Mouse (Mus musculus) small intestine, adult 2 months (tissue): Measurements from ENCODE around the gene 4921539E11Rik.

Experiments
- CTCF ChIP-seq: fragments of 200-500 bp; IDR thresholded peaks from 2 replicates; pipeline ENCODE4 v1.5.1; 2012; ENCODE audit warnings: low read depth, mild to moderate bottlenecking, control low read depth, inconsistent platforms, low read length, moderate library complexity, mixed read lengths; ENCODE audit not compliant: insufficient replicate concordance, insufficient read length; ENCODE audit errors: extremely low read depth
- POLR2A ChIP-seq: fragments of 200-500 bp; IDR thresholded peaks from 2 replicates; pipeline ENCODE4 v1.6.1; 2012; ENCODE audit warnings: low read depth, mild to moderate bottlenecking, control low read depth, inconsistent platforms, low read length, moderate library complexity

DNA sequence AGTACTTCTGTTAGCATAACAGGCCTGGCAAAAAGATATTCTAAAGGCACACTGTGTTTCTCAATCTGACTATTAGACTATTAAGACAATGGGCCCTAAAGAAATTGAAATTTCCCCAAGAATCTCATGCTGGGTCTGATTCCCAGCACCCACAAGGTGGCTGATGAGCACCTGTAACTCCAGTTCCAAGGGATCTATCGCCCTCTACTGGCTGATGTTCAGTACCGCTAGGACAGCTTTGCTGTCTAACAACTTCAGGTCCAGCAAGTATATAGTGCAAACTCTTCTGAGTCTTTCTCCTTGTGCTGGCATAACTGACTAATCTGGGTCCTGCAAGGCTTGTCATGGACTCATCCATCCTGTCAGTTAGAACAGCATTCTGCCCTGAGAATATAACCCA, 98.2 kb downstream of the 4921539E11Rik start:
- no peak; the same call in 1 of the 2 replicates for TF ChIP-seq CTCF
- no peak for TF ChIP-seq POLR2A
